Mouse (Mus musculus): ENCODE data around the gene Kcnj12. TPM values are rescaled to one million over a fixed set of nuclear protein-coding genes. Genes with fewer than 3 reads are reported as not detected.

Gene Kcnj12
- total and polyA plus RNA-seq, 3 experiments = 26.7 to 35.7 (median 29.5) TPM

DNA sequence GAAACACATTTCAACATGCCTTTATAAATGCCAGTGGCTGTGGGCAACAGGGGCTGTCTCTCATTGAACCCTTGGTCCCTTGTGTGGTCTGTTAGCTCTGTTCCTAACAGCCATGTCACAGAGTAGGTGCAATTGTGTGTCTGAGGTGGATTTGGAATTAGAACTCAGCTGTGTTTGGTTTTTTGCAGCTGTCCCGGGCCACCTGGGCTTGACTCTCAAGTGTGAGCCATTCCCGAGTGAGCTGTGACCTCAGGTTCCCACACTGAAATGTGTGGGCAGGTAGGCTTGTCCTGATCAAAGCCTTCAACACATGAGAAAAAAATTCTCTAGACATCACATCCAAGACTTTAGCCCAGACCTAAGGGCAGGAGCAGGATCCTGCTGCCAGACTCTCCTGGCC lies 43.7 kb upstream of the Kcnj12 start:
- no peak overlapping the region for H3K4me3 ChIP-seq
- peaks cover 4% of the 10 kb centered on the region for H3K4me1 ChIP-seq (ENCODE audit: control insufficient read depth, insufficient read depth, low read length)
- no peaks in the 10 kb centered on the region for H3K27me3 ChIP-seq (ENCODE audit: control insufficient read depth, insufficient read depth, low read length)
- no peaks in the 10 kb centered on the region for H3K79me2 ChIP-seq (replicated peaks; ENCODE audit: control insufficient read depth, insufficient read depth, low read length)
- no peak for DNase-seq
- no peak overlapping the region for H3K27ac ChIP-seq
- intact Hi-C loops (cut with DNase I) = loop anchor here (5.0 kb wide), 1 partner anchor 44 kb away; the partner anchor contains the start of gene Kcnj12
- WGBS = 82% methylated on average over 2 of the region's 2 CpGs
- no peak overlapping the region for H3K9ac ChIP-seq (ENCODE audit: low read depth, low read length)
- TF ChIP-seq EP300 (IDR thresholded peaks at IDR 0.05; ENCODE audit: insufficient read depth, low read depth, low read length) = no peak
- TF ChIP-seq POLR2A (IDR thresholded peaks at IDR 0.05; ENCODE audit: insufficient read depth, low read depth, low read length) = no peak
- TF ChIP-seq CTCF (IDR thresholded peaks at IDR 0.05) = no peak
- H3K36me3 ChIP-seq (ENCODE audit: control insufficient read depth, insufficient read depth, low read length) = no peaks in the 10 kb centered on the region

DNA sequence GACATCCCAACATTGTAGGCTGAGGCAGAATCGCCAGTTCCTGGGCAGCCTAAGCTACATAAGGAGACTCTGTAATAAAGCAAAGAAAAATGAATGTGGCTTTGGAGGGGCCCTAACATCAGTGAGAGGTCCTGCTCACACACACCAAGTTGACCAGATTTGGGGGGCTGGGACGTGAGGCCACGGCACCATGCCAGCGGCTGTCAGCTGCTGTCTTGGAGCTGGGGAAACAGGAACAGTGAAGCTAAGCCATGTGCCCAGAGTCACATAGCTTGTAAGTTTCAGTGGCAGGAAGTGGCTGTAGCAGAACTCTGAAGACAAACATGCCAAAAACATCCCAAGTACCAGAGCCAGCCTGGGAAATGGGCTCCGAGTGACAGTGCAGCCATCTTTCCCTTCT lies 42.6 kb upstream of the Kcnj12 start:
- Histone ChIP-seq H3K27me3 (ENCODE audit: control insufficient read depth, insufficient read depth, low read length) (no peaks in the 10 kb centered on the region), H3K79me2 (replicated peaks; ENCODE audit: control insufficient read depth, insufficient read depth, low read length) (no peaks in the 10 kb centered on the region), H3K27ac (no peak overlapping the region), H3K4me1 (ENCODE audit: control insufficient read depth, insufficient read depth, low read length) (peaks cover 4% of the 10 kb centered on the region), H3K9ac (ENCODE audit: low read depth, low read length) (no peak overlapping the region), H3K4me3 (no peak overlapping the region), H3K36me3 (ENCODE audit: control insufficient read depth, insufficient read depth, low read length) (no peaks in the 10 kb centered on the region)
- intact Hi-C loops (cut with DNase I) = loop anchor here (5.0 kb wide), 2 partner anchors 43 to 83 kb away; partner anchors contain the start of gene Kcnj12
- TF ChIP-seq POLR2A (IDR thresholded peaks at IDR 0.05; ENCODE audit: insufficient read depth, low read depth, low read length) (no peak), EP300 (IDR thresholded peaks at IDR 0.05; ENCODE audit: insufficient read depth, low read depth, low read length) (no peak), CTCF (IDR thresholded peaks at IDR 0.05) (no peak)
- 62% methylated on average over 5 of the region's 5 CpGs for WGBS
- DNase-seq = no peak

DNA sequence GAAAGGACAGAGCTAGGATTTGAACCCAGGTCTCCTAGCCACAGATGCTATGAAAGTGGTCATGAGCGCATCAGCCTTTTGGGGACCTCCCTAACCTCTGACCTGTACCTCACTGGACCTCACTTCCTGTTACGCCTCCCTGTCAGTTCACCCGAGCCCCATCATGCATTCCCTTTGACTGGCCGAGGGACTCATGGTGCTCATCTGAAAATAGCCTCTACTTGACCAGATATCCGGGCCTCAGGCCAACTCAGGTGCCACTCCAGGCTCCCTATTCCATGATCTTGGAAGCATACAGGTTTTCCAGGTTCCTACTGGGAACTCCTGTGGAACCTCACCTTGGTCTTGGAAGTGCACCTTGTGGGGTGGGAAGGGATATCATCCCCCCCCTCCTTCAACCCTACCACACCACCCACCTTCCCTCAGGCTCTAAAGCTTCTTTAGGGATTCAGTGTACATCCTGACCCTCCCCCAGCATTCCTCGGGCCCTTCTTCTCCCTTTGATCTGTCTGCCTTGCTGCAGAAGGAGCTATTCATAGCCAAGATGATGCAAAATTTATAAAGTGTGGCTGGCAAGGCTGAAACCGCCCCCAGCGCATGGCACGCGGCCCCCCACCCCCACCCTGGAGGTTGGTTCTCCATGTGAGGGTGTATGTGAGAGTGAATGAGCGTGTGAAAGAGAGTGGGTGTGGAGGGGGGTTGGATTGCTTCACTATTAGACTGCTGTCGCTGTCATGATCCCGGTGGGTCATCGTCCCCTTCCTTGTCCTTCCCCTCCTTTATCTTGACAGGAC lies 40.5 kb upstream of the Kcnj12 start:
- Histone ChIP-seq H3K27ac (no peak overlapping the region), H3K4me3 (no peak overlapping the region), H3K9ac (ENCODE audit: low read depth, low read length) (no peak overlapping the region), H3K36me3 (ENCODE audit: control insufficient read depth, insufficient read depth, low read length) (no peaks in the 10 kb centered on the region), H3K27me3 (ENCODE audit: control insufficient read depth, insufficient read depth, low read length) (no peaks in the 10 kb centered on the region), H3K79me2 (replicated peaks; ENCODE audit: control insufficient read depth, insufficient read depth, low read length) (no peaks in the 10 kb centered on the region), H3K4me1 (ENCODE audit: control insufficient read depth, insufficient read depth, low read length) (peaks cover 4% of the 10 kb centered on the region)
- WGBS = 51% methylated on average over 14 of the region's 14 CpGs
- peak in 1 of 2 experiments; percentile 32 for DNase-seq
- intact Hi-C loops (cut with DNase I) = loop anchor here (5.0 kb wide), 1 partner anchor 80 kb away; no protein-coding TSS in a partner anchor
- TF ChIP-seq EP300 (IDR thresholded peaks at IDR 0.05; ENCODE audit: insufficient read depth, low read depth, low read length) = peak; percentile 32; the same call in 1 of the 2 replicates
- no peak for TF ChIP-seq CTCF (IDR thresholded peaks at IDR 0.05)
- no peak for TF ChIP-seq POLR2A (IDR thresholded peaks at IDR 0.05; ENCODE audit: insufficient read depth, low read depth, low read length)

DNA sequence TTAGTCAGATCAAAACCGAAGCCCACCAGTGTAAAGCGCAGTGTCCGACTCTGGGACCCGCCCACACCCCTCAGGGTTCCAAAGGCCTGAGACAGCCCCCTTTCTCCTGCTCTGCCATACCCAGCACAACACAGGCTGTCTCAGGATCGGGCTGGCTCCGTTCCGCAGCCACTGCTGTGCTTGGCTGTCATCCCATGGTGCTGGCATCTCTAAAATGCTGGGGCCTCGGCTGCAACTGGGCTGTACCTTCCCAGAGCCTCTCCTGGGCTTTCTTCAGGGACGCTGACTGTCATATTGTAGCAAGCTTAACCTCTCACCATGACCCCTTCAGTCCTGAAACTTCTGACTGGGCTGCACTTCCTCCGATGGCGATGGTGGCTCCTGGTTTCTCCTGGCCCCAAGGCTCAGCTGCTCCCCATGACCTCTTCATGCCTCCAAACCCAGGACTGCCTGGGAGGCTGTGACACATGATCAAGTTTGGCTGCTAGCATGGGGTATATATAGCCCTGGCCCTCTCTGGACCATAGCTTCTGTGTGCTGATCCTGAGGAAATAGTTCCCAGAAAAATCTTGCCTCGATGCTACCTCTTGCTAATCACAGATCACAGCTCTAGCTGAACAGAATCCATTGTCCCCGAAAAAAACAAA lies 37.3 kb upstream of the Kcnj12 start:
- Histone ChIP-seq H3K27me3 (ENCODE audit: control insufficient read depth, insufficient read depth, low read length) (no peaks in the 10 kb centered on the region), H3K9ac (ENCODE audit: low read depth, low read length) (peak overlapping the region; percentile 22; the same call in 1 of the 2 replicates), H3K4me1 (ENCODE audit: control insufficient read depth, insufficient read depth, low read length) (peaks cover 1% of the 10 kb centered on the region), H3K36me3 (ENCODE audit: control insufficient read depth, insufficient read depth, low read length) (no peaks in the 10 kb centered on the region), H3K27ac (peak overlapping the region; percentile 84), H3K4me3 (peak overlapping the region; percentile 8), H3K79me2 (replicated peaks; ENCODE audit: control insufficient read depth, insufficient read depth, low read length) (no peaks in the 10 kb centered on the region)
- intact Hi-C loops (cut with DNase I) = loop anchor here (5.0 kb wide), 1 partner anchor 77 kb away; no protein-coding TSS in a partner anchor
- DNase-seq = peak; percentile 65 to 76
- WGBS = 42% methylated on average over 13 of the region's 13 CpGs
- TF ChIP-seq POLR2A (IDR thresholded peaks at IDR 0.05; ENCODE audit: insufficient read depth, low read depth, low read length) (no peak; the same call in 1 of the 2 replicates), EP300 (IDR thresholded peaks at IDR 0.05; ENCODE audit: insufficient read depth, low read depth, low read length) (0 out of 2 replicates have a peak, but pooled peaks have one; percentile 10)

DNA sequence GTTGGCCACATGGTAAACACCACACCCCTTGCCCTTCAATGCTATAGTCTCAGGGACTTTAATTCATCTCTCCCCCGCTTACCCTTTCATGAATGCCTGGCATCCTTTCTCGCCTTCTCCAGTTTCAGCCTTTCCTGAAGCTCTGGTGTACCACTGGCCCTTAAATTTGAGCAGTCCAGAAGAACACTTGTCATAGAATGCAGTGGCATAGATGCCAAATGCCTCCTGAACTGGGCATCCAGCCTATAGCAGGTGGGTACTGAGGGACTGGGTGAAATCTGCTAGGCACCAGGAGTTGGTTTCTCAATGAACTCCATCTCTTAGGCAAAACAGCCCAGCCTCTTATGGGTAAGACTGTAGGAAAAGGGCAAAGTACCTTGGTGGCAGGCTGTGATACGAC lies 31.9 kb upstream of the Kcnj12 start:
- Histone ChIP-seq H3K36me3 (ENCODE audit: control insufficient read depth, insufficient read depth, low read length) (no peaks in the 10 kb centered on the region), H3K9ac (ENCODE audit: low read depth, low read length) (no peak overlapping the region), H3K4me1 (ENCODE audit: control insufficient read depth, insufficient read depth, low read length) (no peaks in the 10 kb centered on the region), H3K27ac (no peak overlapping the region), H3K27me3 (ENCODE audit: control insufficient read depth, insufficient read depth, low read length) (no peaks in the 10 kb centered on the region), H3K79me2 (replicated peaks; ENCODE audit: control insufficient read depth, insufficient read depth, low read length) (no peaks in the 10 kb centered on the region), H3K4me3 (no peak overlapping the region)
- WGBS = 85% methylated on average over 3 of the region's 3 CpGs
- no peak for DNase-seq
- intact Hi-C loops (cut with DNase I) = no loop called here
- no peak for TF ChIP-seq CTCF (IDR thresholded peaks at IDR 0.05)
- no peak for TF ChIP-seq EP300 (IDR thresholded peaks at IDR 0.05; ENCODE audit: insufficient read depth, low read depth, low read length)
- TF ChIP-seq POLR2A (IDR thresholded peaks at IDR 0.05; ENCODE audit: insufficient read depth, low read depth, low read length) = no peak
